8 mouse cellular contexts compared by ENCODE assay signal in the genomic region with DNA sequence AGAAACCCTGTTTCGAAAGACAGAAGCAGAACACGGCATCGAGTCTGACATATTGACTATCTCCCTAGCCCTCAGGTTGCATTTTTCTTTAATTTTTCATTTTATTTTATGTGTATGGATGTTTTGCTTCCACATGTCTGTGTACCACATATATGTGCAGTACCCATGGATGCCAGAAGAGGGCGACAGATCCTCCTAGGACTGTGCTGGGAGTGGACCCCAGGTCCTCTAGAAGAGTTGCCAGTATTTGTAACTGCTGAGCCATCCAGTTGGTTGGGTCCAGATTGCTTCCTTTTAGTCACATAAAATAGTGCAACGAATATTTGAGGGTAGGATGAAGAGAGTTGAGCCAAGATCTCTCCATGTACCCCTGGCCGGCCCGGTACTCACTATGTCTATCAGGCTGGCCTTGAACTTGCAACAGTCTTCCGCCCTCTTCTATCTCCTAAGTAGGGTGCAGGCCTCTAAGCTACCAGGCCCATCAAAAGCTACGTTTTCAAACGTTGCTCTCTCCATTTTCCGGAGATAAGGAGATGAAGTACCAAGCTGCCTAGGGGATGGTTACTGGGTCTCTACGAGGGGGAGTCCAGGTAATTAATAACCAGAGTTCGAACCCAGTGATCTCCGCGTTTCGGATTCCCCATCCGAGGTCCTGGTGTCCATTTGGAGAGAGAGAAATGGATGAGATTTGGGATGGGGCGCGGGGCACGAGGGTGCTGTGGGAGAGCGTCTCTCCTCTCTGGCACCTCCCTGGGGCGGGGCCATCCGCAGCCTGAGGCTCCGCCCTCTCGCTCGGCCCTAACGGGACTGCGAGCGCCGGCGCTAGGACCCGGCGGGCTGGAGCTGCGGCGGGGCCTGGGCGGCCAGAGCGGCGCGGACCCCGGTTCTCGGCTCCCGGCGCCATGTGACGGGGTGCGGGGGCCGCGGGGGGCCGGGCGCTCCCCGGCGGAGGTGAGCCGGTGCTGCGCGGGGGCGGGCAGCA. TPM values are rescaled to one million over a fixed set of nuclear protein-coding genes. Genes with fewer than 3 reads are reported as not detected.
A peak's percentile ranks its signal among the peaks of the same experiment; 100 is the strongest.
DNase-seq lines count a peak whose midpoint lies in the region; ATAC-seq and TF ChIP-seq lines count a peak whose summit lies in the region.

No protein-coding gene starts in this region.

- peak overlapping the region; percentile 63 for H3K4me2 ChIP-seq in forebrain, embryonic 16.5 days (ENCODE audit: low read length)

- peaks cover 26% of the 10 kb centered on the region for H3K4me1 ChIP-seq in forebrain, embryonic 16.5 days (replicated peaks; ENCODE audit: control insufficient read depth, insufficient read depth, low read length)

- POLR2A ChIA-PET in Patski (lab: Charles Lee): interaction anchor here (1.3 kb wide), 1 partner anchor 11 kb away, joined by 3 read pairs; no protein-coding TSS in a partner anchor

- no peaks in the 10 kb centered on the region for H3K27me3 ChIP-seq in Patski
- H3K27me3 ChIP-seq in forebrain, embryonic 16.5 days (replicated peaks; ENCODE audit: control insufficient read depth, insufficient read depth, low read length): 0 out of 2 replicates have a peak, but pooled peaks cover 2% of the 10 kb centered on the region

- H3K36me3 ChIP-seq in forebrain, embryonic 16.5 days (ENCODE audit: control insufficient read depth, insufficient read depth): no peaks in the 10 kb centered on the region

- CTCF ChIA-PET in Patski (lab: Charles Lee): interaction anchor here (1.2 to 1.8 kb wide), 2 partner anchors 13 to 23 kb away, joined by 3 to 4 read pairs; no protein-coding TSS in a partner anchor

- WGBS in forebrain, embryonic 16.5 days: 11% methylated on average over 53 of the region's 55 CpGs

- H3K4me3 ChIP-seq in forebrain, embryonic 16.5 days (replicated peaks; ENCODE audit: low read length): peak overlapping the region; percentile 60

- no peak for TF ChIP-seq CTCF in Patski (IDR thresholded peaks at IDR 0.05)

- H3K9me3 ChIP-seq in forebrain, embryonic 16.5 days (ENCODE audit: control insufficient read depth, low read length): no peaks in the 10 kb centered on the region

- in situ Hi-C loops in Patski (cut with MboI; ENCODE audit: low pct_unique_long_range_greater_than_20kb): no loop called here

- H3K27ac ChIP-seq in forebrain, embryonic 16.5 days (ENCODE audit: low read length): no peak overlapping the region

- ATAC-seq in Patski: peak; percentile 74
- peak; percentile 88 for ATAC-seq in forebrain, embryonic 16.5 days
- peak; percentile 43 to 44; a peak in 1 of 4 replicates for ATAC-seq in hematopoietic stem cell, adult 5-6 weeks (replicated peaks in 1 of 2; ENCODE audit: insufficient read depth in 1 of 2, low FRiP score in 2 of 2, low TSS enrichment in 1 of 2, low read depth in 1 of 2, poor library complexity in 2 of 2, severe bottlenecking in 2 of 2)

- peak overlapping the region; percentile 80 for H3K9ac ChIP-seq in forebrain, embryonic 16.5 days (replicated peaks; ENCODE audit: low read depth, low read length)

- DNase-seq in Patski (ENCODE audit: low read depth, low spot score): no peak
- DNase-seq in cerebellum, adult 18-20 months: peak; percentile 93 to 95
- DNase-seq in layer of hippocampus, postnatal 14 days (ENCODE audit: low spot score in 2 of 2): peak; percentile 75 to 82
- DNase-seq in lung, postnatal 25 days (ENCODE audit: low spot score): peak; percentile 87
- DNase-seq in right cerebral cortex, adult 2 months (ENCODE audit: low spot score in 2 of 2): peak; percentile 71 to 81
- peak; percentile 86 for DNase-seq in urinary bladder, postnatal 14 days (ENCODE audit: low spot score)

RNA-seq across cellular contexts. Expression of a gene that starts 6.9 kb away (rescaled TPM):
- polyA plus RNA-seq in Patski (2021): 38.2 TPM
- polyA plus RNA-seq in forebrain, embryonic 16.5 days (2015; fragmentation: Nextera tagmentation; extraction: Ambion mirVana): 18.3 and 21.6 TPM in 2 replicates
- 13.3 TPM in 2 replicates for total RNA-seq in hematopoietic stem cell, adult 5-6 weeks (2017)
- 100 to 1,000 TPM in 1 of 2 experiments, 10 to 100 TPM in 1; 99.0 to 106 TPM for total RNA-seq in layer of hippocampus, postnatal 14 days (2021)

RNA-seq across cellular contexts. Expression of a gene that starts 15.1 kb away (rescaled TPM):
- polyA plus RNA-seq in Patski (2021): 99.0 TPM
- 83.8 and 91.2 TPM in 2 replicates for polyA plus RNA-seq in forebrain, embryonic 16.5 days (2015; fragmentation: Nextera tagmentation; extraction: Ambion mirVana)
- total RNA-seq in hematopoietic stem cell, adult 5-6 weeks (2017): 13.1 and 15.8 TPM in 2 replicates
- total RNA-seq in layer of hippocampus, postnatal 14 days (2021): 100 to 1,000 TPM; 124 to 125 TPM

RNA-seq across cellular contexts. Expression of a gene that starts 19.6 kb away (rescaled TPM):
- polyA plus RNA-seq in Patski (2021): 28.8 TPM
- 27.4 and 29.6 TPM in 2 replicates for polyA plus RNA-seq in forebrain, embryonic 16.5 days (2015; fragmentation: Nextera tagmentation; extraction: Ambion mirVana)
- total RNA-seq in hematopoietic stem cell, adult 5-6 weeks (2017): 17.5 and 26.0 TPM in 2 replicates
- total RNA-seq in layer of hippocampus, postnatal 14 days (2021): 10 to 100 TPM; 41.7 to 42.1 TPM

RNA-seq across cellular contexts. Expression of a gene that starts 31.0 kb away (rescaled TPM):
- 0.08 TPM for polyA plus RNA-seq in Patski (2021)
- polyA plus RNA-seq in forebrain, embryonic 16.5 days (2015; fragmentation: Nextera tagmentation; extraction: Ambion mirVana): 0.42 and 0.60 TPM in 2 replicates
- not detected in 2 replicates for total RNA-seq in hematopoietic stem cell, adult 5-6 weeks (2017)
- under 1 TPM; 0.44 to 0.93 TPM for total RNA-seq in layer of hippocampus, postnatal 14 days (2021)

RNA-seq across cellular contexts. Expression of a gene that starts 31.9 kb away (rescaled TPM):
- 0.47 TPM for polyA plus RNA-seq in Patski (2021)
- 3.9 and 6.8 TPM in 2 replicates for polyA plus RNA-seq in forebrain, embryonic 16.5 days (2015; fragmentation: Nextera tagmentation; extraction: Ambion mirVana)
- total RNA-seq in hematopoietic stem cell, adult 5-6 weeks (2017): not detected in 2 replicates
- 1 to 10 TPM; 4.4 to 7.2 TPM for total RNA-seq in layer of hippocampus, postnatal 14 days (2021)
